Mouse (Mus musculus): ENCODE measurements around the gene Chm.

GRCm38 (mm10) chrX:113002192-113002591, 183.1 kb downstream of the Chm start:
- TF ChIP-seq CTCF (conservative IDR thresholded peaks at IDR 0.05; ENCODE audit: low read length) (no peak), POU5F1 (IDR thresholded peaks at IDR 0.05; ENCODE audit: borderline replicate concordance, low read length) (no peak)

All from E14TG2a.4 (cell line).